Mouse (Mus musculus) hindbrain, embryonic 13.5 days (tissue): Measurements from ENCODE around the gene Eef2. TPM values are rescaled to one million over a fixed set of nuclear protein-coding genes. Genes with fewer than 3 reads are reported as not detected.

ENCODE experiments used
- ATAC-seq: fragments of 200-750 bp; cut with Nextera tagmentation; 2 replicates; pipeline ENCODE4 v1.8.0; 2017; ENCODE audit warnings: moderate TSS enrichment; ENCODE audit not compliant: low FRiP score
- H3K27ac ChIP-seq: fragments of 300-500 bp; sonication (generic); 2 replicates; pipeline ENCODE4 v1.5.1; 2015; ENCODE audit warnings: inconsistent platforms, mild to moderate bottlenecking, moderate library complexity
- H3K27me3 ChIP-seq: fragments of 300-500 bp; sonication (generic); 2 replicates; pipeline ENCODE4 v1.6.1; 2015; ENCODE audit warnings: mild to moderate bottlenecking, inconsistent platforms
- H3K36me3 ChIP-seq: fragments of 300-500 bp; sonication (generic); 2 replicates; pipeline ENCODE4 v1.6.1; 2015; ENCODE audit warnings: mild to moderate bottlenecking, inconsistent platforms
- H3K4me1 ChIP-seq: fragments of 300-500 bp; sonication (generic); replicated peaks from 2 replicates; pipeline ENCODE4 v1.6.1; 2015; ENCODE audit warnings: inconsistent platforms
- H3K4me2 ChIP-seq: fragments of 300-500 bp; sonication (generic); 2 replicates; pipeline ENCODE4 v1.6.1; 2015; ENCODE audit warnings: inconsistent platforms, mild to moderate bottlenecking, moderate library complexity
- H3K4me3 ChIP-seq: fragments of 300-500 bp; sonication (generic); 2 replicates; pipeline ENCODE4 v1.5.1; 2015; ENCODE audit warnings: mild to moderate bottlenecking, inconsistent platforms
- H3K9ac ChIP-seq: fragments of 300-500 bp; sonication (generic); 2 replicates; pipeline ENCODE4 v1.6.1; 2015; ENCODE audit warnings: mild to moderate bottlenecking, inconsistent platforms
- H3K9me3 ChIP-seq: fragments of 300-500 bp; sonication (generic); 2 replicates; pipeline ENCODE4 v1.6.1; 2016; ENCODE audit warnings: inconsistent platforms
- WGBS: fragments of 180-500 bp; shearing (Covaris S2); methylation state at CpG from one replicate; pipeline ENCODE4 v1.1.7; 2015; 5-methylcytosine and 5-hydroxymethylcytosine counted together
- polyA plus RNA-seq: library from polyadenylated mRNA; unstranded; fragments of >200 nt; fragmentation: Nextera tagmentation; extraction: Ambion mirVana; gene quantifications from 2 replicates; pipeline ENCODE4 v1.2.1, GENCODE M21; 2015

Eef2 gene
- polyA plus RNA-seq, 1 experiment from 2014 or later = 561 TPM

DNA sequence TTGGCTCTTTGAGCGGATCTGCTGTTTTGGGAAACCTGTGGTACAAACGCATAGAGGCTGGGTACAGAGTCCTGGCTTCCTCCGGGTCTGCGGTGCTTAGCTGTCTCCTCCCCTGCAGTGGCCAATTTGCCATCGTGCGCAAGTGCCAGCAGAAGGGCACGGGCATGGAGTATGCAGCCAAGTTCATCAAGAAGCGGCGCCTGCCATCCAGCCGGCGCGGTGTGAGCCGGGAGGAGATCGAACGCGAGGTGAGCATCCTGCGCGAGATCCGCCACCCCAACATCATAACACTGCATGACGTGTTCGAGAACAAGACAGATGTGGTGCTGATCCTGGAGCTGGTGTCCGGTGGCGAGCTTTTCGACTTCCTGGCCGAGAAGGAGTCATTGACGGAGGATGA is 13.4 kb downstream of the Eef2 start:
- ATAC-seq = no peak
- H3K9me3 ChIP-seq = no peaks in the 10 kb centered on the region
- no peak overlapping the region for H3K9ac ChIP-seq
- H3K4me1 ChIP-seq = peaks cover 28% of the 10 kb centered on the region
- H3K4me3 ChIP-seq = no peak overlapping the region
- no peak overlapping the region for H3K27ac ChIP-seq
- H3K36me3 ChIP-seq = peaks cover 59% of the 10 kb centered on the region
- H3K27me3 ChIP-seq = peaks cover 10% of the 10 kb centered on the region
- no peak overlapping the region for H3K4me2 ChIP-seq
- 81% methylated on average over 26 of the region's 26 CpGs for WGBS

DNA sequence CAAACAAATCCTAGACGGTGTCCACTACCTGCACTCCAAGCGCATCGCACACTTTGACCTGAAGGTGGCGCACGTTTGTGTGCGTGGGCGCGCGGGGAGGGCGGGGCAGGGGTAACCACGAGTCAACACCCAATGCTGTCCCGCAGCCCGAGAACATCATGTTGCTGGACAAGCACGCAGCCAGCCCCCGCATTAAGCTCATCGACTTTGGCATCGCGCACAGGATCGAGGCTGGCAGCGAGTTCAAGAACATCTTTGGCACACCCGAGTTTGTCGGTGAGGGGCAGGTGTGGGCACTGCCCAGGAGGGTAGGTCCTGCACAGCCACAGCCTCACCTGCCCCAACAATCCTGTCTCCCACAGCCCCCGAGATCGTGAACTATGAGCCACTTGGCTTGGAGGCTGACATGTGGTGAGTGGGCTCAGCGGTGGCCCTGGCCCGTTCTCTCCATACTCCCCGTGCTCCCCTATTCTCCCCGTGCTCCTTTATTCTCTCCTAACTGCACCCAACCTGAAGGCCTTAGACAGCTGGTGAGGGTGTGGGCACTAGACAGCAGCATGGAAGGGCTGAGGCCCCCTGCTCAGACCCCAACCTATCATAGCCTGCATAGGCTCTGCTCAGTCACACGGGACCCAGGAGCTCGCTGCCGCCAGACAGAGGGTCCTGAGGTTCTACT is 13.9 kb downstream of the Eef2 start:
- Histone ChIP-seq H3K27me3 (peaks cover 16% of the 10 kb centered on the region), H3K36me3 (peaks cover 54% of the 10 kb centered on the region), H3K4me1 (peaks cover 28% of the 10 kb centered on the region), H3K9me3 (no peaks in the 10 kb centered on the region), H3K9ac (no peak overlapping the region), H3K4me3 (no peak overlapping the region), H3K4me2 (no peak overlapping the region), H3K27ac (no peak overlapping the region)
- 68% methylated on average over 31 of the region's 31 CpGs for WGBS
- ATAC-seq = no peak

DNA sequence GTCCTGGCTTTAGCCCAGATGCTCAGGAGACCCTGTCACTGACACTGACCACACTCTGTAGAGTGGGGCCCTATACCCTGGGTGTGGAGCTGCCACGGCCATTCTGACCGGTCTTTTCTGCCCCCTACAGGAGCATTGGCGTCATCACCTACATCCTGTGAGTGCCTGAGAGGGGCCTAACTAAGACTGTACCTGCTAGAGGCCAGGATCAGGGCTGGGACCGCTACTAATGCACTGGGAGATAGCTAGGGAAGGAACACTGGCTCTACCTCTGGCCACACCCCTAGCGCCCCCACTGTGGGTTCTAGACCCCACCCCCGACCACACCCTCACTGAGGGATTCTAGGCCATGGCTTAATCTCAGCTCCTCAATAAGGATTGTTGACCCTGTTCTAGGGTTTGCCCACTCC is 14.5 kb downstream of the Eef2 start:
- peaks cover 49% of the 10 kb centered on the region for H3K36me3 ChIP-seq
- H3K9me3 ChIP-seq = no peaks in the 10 kb centered on the region
- no peak overlapping the region for H3K27ac ChIP-seq
- no peak for ATAC-seq
- 76% methylated on average over 6 of the region's 6 CpGs for WGBS
- no peak overlapping the region for H3K9ac ChIP-seq
- no peak overlapping the region for H3K4me2 ChIP-seq
- H3K4me1 ChIP-seq = peaks cover 28% of the 10 kb centered on the region
- H3K27me3 ChIP-seq = peaks cover 21% of the 10 kb centered on the region
- H3K4me3 ChIP-seq = no peak overlapping the region

DNA sequence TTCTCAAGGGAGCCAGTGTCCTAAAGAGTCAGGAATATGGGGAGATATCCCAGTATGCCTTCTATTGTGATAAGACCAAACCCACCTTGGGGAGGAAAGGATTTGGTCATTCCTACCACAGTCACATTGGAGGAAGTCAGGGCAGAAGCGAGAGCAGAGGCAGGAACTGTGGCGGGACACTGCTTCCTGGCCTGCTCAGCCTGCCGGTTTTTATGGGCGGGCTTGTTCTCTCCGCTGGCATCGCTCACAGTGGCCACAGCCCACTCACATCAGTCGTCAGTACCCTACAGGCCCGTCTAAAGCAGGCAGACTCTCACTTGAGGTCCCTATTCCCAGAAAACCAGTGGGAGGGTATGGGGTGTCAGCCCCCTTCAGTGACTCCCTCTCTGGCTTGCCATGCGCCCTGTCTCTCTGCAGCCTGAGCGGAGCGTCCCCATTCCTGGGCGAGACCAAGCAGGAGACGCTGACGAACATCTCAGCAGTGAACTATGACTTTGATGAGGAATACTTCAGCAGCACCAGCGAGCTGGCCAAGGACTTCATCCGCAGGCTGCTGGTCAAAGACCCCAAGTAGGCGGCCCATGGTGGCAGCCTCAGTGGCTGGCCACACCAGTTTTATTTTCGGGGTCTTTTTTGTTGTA is 15.0 kb downstream of the Eef2 start:
- peaks cover 47% of the 10 kb centered on the region for H3K36me3 ChIP-seq
- H3K4me2 ChIP-seq = peak overlapping the region; percentile 92
- peak overlapping the region; percentile 98 for H3K27ac ChIP-seq
- peaks cover 28% of the 10 kb centered on the region for H3K4me1 ChIP-seq
- H3K4me3 ChIP-seq = no peak overlapping the region; the same call in 1 of the 2 replicates
- H3K9ac ChIP-seq = peak overlapping the region; percentile 79
- 93% methylated on average over 18 of the region's 18 CpGs for WGBS
- peaks cover 27% of the 10 kb centered on the region for H3K27me3 ChIP-seq
- no peaks in the 10 kb centered on the region for H3K9me3 ChIP-seq
- no peak for ATAC-seq

DNA sequence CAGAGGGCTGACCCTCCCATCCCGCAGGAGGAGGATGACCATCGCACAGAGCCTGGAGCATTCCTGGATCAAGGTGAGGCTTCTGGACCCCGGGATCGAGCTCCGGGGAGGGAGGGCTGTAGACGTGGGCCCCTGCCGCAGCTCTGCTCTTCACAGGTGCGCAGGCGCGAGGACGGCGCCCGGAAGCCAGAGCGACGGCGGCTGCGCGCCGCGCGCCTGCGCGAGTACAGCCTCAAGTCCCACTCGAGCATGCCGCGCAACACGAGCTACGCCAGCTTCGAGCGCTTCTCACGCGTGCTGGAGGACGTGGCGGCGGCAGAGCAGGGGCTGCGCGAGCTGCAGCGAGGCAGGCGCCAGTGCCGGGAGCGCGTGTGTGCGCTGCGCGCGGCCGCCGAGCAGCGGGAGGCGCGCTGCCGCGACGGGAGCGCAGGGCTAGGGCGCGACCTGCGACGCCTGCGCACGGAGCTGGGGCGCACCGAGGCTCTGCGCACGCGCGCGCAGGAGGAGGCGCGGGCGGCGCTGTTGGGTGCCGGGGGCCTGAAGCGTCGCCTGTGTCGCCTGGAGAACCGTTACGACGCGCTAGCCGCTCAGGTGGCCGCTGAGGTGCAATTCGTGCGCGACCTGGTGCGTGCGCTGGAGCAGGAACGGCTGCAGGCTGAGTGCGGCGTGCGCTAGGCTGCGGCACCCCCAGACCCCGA is 16.0 kb downstream of the Eef2 start:
- Histone ChIP-seq H3K4me1 (peaks cover 28% of the 10 kb centered on the region), H3K36me3 (peaks cover 37% of the 10 kb centered on the region), H3K27ac (peak overlapping the region; percentile 98), H3K27me3 (peaks cover 36% of the 10 kb centered on the region), H3K4me3 (peak overlapping the region; percentile 58), H3K9me3 (no peaks in the 10 kb centered on the region), H3K4me2 (peak overlapping the region; percentile 92), H3K9ac (peak overlapping the region; percentile 79)
- WGBS = 1% methylated on average over 79 of the region's 93 CpGs
- peak; percentile 87 for ATAC-seq

DNA sequence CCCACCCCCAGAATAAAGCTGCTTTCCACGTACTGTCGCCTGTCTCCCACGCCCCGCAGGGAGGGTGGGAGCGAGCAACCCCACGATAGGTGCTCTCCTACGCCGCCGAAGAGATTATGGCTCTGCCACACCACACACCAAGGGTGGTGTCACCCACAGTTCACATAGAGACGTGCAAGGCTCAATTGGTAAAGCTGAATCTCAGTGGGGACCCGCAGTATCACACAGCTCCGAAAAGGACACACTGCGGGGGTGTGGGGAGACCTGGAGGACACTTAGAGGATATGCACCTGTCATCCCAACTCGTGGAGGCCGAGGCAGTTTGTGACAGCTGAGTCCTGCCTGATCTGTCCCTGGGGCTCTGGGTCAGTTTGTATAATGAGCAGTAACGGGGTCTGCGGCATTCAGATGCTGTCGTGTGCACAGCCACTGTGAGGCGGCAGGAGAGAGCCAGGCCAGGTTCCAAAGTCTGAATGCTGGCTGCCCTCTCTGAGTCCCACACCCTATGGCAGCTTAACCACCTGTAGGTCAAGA is 16.6 kb downstream of the Eef2 start:
- Histone ChIP-seq H3K9ac (peak overlapping the region; percentile 79), H3K4me2 (peak overlapping the region; percentile 92), H3K9me3 (no peaks in the 10 kb centered on the region), H3K27me3 (peaks cover 40% of the 10 kb centered on the region), H3K27ac (peak overlapping the region; percentile 98), H3K36me3 (peaks cover 32% of the 10 kb centered on the region), H3K4me3 (peak overlapping the region; percentile 58), H3K4me1 (peaks cover 28% of the 10 kb centered on the region)
- 2% methylated on average over 19 of the region's 19 CpGs for WGBS
- ATAC-seq = peak; percentile 45

DNA sequence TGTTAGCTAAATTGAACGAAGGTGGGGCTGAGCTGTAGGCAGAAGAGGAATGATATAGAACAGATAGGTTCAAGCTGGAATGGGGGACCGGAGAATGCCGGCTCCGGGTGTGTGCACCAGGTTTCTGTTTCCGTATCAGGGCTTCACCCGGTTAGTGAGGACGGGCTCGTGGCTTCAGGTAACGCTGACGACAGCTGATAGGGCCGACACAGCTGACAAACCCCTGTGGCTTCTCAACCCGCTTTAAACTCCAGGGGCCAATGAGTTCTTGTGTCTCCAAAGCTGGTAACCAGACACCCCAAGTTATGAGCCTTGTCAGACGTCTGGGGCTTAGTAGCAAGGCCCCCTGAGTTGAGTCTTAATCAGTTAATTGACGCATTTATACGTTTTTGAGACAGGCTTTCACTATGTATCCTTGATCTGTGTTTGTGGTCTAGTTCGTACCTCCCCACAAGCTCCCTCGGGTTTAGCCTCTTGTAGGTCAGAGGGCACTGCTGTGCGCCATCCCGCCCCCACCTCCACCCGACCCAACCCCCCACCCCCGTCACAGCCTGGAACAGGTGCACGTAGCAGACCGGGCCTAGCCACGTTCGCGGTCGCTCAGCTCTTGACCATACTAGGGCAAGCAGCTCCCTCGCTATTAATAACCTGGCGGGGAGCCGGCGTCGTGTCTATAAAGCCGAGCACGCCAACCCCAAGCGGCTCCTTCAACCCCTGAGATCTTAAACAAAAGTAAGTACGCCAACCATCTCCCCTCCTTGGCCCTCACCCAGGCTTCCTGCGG is 17.8 kb downstream of the Eef2 start:
- no peak for ATAC-seq
- no peaks in the 10 kb centered on the region for H3K9me3 ChIP-seq
- H3K4me1 ChIP-seq = peaks cover 28% of the 10 kb centered on the region
- 0 out of 2 replicates have a peak overlapping the region, but pooled peaks have one; percentile 2 for H3K4me2 ChIP-seq
- whole genome bisulfite sequencing = 16% methylated on average over 37 of the region's 37 CpGs
- peaks cover 47% of the 10 kb centered on the region for H3K27me3 ChIP-seq
- H3K36me3 ChIP-seq = peaks cover 23% of the 10 kb centered on the region
- no peak overlapping the region for H3K27ac ChIP-seq
- peak overlapping the region; percentile 53 for H3K9ac ChIP-seq
- no peak overlapping the region for H3K4me3 ChIP-seq

DNA sequence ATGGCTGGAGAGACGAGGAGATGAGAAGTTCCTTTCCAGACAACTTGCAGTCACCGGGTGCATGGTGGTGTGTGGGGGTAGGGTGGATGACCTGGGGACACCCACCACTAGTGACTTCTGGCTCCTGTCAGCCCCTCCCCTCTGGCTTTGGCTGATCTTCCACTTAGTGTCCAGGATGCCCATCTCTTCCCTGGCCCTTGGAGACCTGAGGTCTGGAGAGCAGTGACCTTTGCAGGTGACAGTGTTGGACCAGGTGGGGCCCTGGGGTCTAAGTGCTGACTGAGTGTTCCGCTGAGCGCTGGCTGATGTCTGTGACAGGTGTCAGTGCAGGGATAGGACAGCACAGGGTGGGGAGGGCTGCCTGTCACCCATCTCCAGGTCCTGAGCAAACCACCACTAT is 18.9 kb downstream of the Eef2 start:
- H3K27ac ChIP-seq = no peak overlapping the region
- no peak overlapping the region for H3K9ac ChIP-seq
- H3K9me3 ChIP-seq = no peaks in the 10 kb centered on the region
- H3K36me3 ChIP-seq = peaks cover 14% of the 10 kb centered on the region
- no peak overlapping the region for H3K4me2 ChIP-seq
- no peak for ATAC-seq
- no peak overlapping the region for H3K4me3 ChIP-seq
- H3K4me1 ChIP-seq = peaks cover 28% of the 10 kb centered on the region
- WGBS = 76% methylated on average over 4 of the region's 4 CpGs
- peaks cover 57% of the 10 kb centered on the region for H3K27me3 ChIP-seq

DNA sequence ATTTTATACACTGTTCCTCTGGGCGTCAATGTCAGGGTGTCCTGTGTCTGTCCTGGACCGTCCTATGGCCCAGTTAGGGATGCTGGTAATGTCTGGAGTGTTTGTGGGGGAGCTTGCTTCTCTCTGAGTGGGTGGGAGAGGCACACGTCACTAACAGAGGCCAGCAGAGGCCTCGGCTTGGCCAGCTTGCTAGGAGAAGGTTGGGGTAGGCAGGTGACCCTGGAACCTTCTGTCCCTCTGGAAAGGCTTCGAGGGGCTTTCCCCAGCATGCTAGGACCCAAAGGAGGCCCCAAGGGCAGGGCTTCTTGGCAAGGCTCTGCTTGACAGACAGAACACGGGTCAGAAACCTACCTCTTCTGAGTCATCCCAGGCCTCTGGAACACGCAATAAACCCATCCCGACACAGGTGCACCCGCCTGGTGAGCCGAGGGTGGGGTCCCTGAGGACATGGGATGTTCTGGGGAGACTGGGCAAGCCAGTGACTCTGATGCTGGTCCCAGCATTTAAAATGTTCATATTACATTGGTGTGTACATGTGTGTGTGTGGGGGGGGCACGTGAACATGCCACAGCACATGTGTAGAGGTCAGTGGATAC is 20.1 kb downstream of the Eef2 start:
- no peak overlapping the region for H3K4me3 ChIP-seq
- no peaks in the 10 kb centered on the region for H3K9me3 ChIP-seq
- H3K4me1 ChIP-seq = peaks cover 26% of the 10 kb centered on the region
- WGBS = 64% methylated on average over 11 of the region's 11 CpGs
- H3K9ac ChIP-seq = no peak overlapping the region
- no peak overlapping the region for H3K27ac ChIP-seq
- H3K4me2 ChIP-seq = no peak overlapping the region
- peaks cover 57% of the 10 kb centered on the region for H3K27me3 ChIP-seq
- H3K36me3 ChIP-seq = peaks cover 1% of the 10 kb centered on the region; the same call in 1 of the 2 replicates
- ATAC-seq = no peak

DNA sequence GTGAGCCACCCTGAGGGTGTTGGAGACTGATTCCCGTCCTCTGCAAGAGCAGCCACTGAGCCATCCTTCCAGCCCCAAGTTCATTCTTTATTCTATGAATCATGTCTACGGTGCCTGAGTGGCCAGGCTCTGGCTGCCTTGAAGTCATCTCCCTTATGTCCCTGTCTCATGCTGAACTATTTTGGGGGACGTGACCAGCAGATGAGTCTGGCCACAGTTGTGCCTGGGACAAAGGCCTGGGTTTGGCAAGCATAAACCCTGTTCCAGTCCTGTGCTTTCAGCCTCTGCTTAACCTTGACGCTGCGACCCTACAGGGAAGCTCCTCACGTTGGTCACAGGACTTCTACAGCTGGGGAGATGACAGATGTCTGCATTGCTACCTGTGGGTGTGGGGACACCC is 20.9 kb downstream of the Eef2 start:
- no peak for ATAC-seq
- H3K4me1 ChIP-seq = peaks cover 19% of the 10 kb centered on the region
- no peak overlapping the region for H3K9ac ChIP-seq
- no peak overlapping the region for H3K4me2 ChIP-seq
- H3K27me3 ChIP-seq = peaks cover 57% of the 10 kb centered on the region
- 50% methylated on average over 6 of the region's 6 CpGs for WGBS
- H3K9me3 ChIP-seq = no peaks in the 10 kb centered on the region
- H3K36me3 ChIP-seq = no peaks in the 10 kb centered on the region
- no peak overlapping the region for H3K27ac ChIP-seq
- H3K4me3 ChIP-seq = no peak overlapping the region

DNA sequence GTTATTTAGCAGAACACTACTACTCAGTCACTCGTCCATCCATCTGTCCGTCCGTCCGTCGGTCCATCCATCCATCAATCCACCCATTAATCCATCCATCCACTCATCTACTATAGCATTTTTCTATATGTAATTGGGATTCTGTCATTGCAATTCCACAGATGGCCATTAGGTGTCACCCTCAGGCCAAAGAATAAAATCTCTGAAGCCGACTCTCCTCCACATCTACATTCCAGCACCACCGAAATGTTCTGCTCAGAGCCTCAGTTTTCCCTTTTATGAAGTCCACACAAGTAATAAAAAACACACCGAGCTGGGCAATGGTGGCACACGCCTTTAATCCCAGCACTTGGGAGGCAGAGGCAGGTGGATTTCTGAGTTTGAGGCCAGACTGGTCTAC is 21.8 kb downstream of the Eef2 start:
- H3K27me3 ChIP-seq = peaks cover 57% of the 10 kb centered on the region
- no peak overlapping the region for H3K4me2 ChIP-seq
- 6% methylated on average over 9 of the region's 9 CpGs for WGBS
- H3K4me3 ChIP-seq = no peak overlapping the region
- ATAC-seq = no peak
- H3K36me3 ChIP-seq = no peaks in the 10 kb centered on the region
- no peaks in the 10 kb centered on the region for H3K9me3 ChIP-seq
- H3K9ac ChIP-seq = no peak overlapping the region
- peaks cover 13% of the 10 kb centered on the region for H3K4me1 ChIP-seq
- H3K27ac ChIP-seq = no peak overlapping the region
